Mouse (Mus musculus): Measurements from ENCODE around the gene Tub. TPM values are rescaled to one million over a fixed set of nuclear protein-coding genes. Genes with fewer than 3 reads are reported as not detected.

Gene Tub
- polyA plus RNA-seq, 1 experiment: 0.19 TPM

DNA sequence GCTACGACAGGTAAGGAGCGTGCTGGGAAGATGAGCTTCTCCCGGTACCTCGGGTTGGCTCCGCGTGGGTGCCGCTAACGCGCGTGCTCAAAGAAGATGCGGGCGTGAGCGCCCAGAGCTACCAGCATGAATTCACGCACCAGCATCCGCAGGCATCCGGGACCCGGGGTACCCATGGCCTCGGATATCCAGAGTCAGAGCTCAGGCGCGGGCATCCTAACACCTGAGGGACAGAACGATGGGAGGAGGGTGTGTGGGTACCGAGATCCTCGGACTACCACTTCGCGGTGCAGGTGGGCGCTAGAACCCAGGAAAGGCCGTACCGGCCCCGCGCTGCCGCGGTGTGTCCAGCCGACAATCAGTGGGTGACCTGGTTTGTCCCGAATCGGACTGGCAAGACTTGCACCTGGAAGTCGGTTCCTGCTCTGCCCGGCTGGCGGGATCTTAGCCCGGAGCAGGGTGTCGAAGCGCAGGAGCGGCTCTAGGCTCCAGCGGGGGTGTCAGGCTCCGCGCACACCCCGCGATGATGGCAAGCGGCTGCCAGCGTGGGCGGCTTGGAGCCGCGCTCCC, 709 bp downstream of the Tub start:
- no peak overlapping the region for H3K27ac ChIP-seq (ENCODE audit: insufficient read depth, low read length)
- 3% methylated on average over 52 of the region's 52 CpGs for WGBS
- DNase-seq (ENCODE audit: low read depth in 1 of 2, low spot score in 2 of 2): no peak
- peak overlapping the region; percentile 52 for H3K4me3 ChIP-seq (ENCODE audit: extremely low read depth, insufficient read depth, insufficient read length)
- TF ChIP-seq POLR2A (IDR thresholded peaks at IDR 0.05; ENCODE audit: low read depth, low read length) (no peak), CTCF (IDR thresholded peaks at IDR 0.05; ENCODE audit: extremely low read depth, insufficient read depth, insufficient read length, insufficient replicate concordance) (no peak)
- peaks cover 5% of the 10 kb centered on the region for H3K4me1 ChIP-seq (ENCODE audit: control insufficient read depth, insufficient read depth, insufficient read length)
- H3K27me3 ChIP-seq (ENCODE audit: control insufficient read depth, insufficient read depth, low read length): peaks cover 13% of the 10 kb centered on the region; the same call in 1 of the 2 replicates
- H3K36me3 ChIP-seq (ENCODE audit: control insufficient read depth, insufficient read depth, low read length): no peaks in the 10 kb centered on the region; the same call in 1 of the 2 replicates

GRCm38 (mm10) chr7:108952801-108953200, 2.7 kb downstream of the Tub start:
- DNase-seq (ENCODE audit: low read depth in 1 of 2, low spot score in 2 of 2): no peak
- no peak overlapping the region for H3K4me3 ChIP-seq (ENCODE audit: extremely low read depth, insufficient read depth, insufficient read length)
- H3K36me3 ChIP-seq (ENCODE audit: control insufficient read depth, insufficient read depth, low read length): no peaks in the 10 kb centered on the region
- 31% methylated on average over 6 of the region's 6 CpGs for WGBS
- H3K27ac ChIP-seq (ENCODE audit: insufficient read depth, low read length): no peak overlapping the region
- TF ChIP-seq CTCF (IDR thresholded peaks at IDR 0.05; ENCODE audit: extremely low read depth, insufficient read depth, insufficient read length, insufficient replicate concordance): no peak
- no peak for TF ChIP-seq POLR2A (IDR thresholded peaks at IDR 0.05; ENCODE audit: low read depth, low read length)
- peaks cover 5% of the 10 kb centered on the region for H3K4me1 ChIP-seq (ENCODE audit: control insufficient read depth, insufficient read depth, insufficient read length)
- peaks cover 13% of the 10 kb centered on the region; the same call in 1 of the 2 replicates for H3K27me3 ChIP-seq (ENCODE audit: control insufficient read depth, insufficient read depth, low read length)

DNA sequence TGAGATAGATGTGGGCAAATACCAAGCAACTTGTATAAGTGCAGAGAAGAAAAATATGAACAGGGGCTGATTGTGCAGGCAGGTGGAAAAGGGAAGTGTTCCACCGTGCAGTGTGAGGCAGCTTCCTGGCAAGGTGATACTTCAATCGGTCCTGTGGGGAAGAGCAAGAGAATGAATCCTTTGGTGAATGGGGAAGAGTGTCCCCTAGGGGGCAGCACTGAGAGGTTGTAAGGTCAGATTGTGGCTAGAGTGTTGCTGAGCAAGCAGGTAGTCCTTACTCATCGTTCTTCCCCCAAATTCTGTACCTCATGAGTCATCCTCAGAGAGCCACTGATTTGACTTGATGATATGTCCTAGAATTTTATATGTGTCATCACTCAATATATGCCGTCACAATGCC, 4.0 kb downstream of the Tub start:
- WGBS: 43% methylated on average over 4 of the region's 4 CpGs
- TF ChIP-seq CTCF (IDR thresholded peaks at IDR 0.05; ENCODE audit: extremely low read depth, insufficient read depth, insufficient read length, insufficient replicate concordance) (no peak), POLR2A (IDR thresholded peaks at IDR 0.05; ENCODE audit: low read depth, low read length) (no peak)
- Histone ChIP-seq H3K27me3 (ENCODE audit: control insufficient read depth, insufficient read depth, low read length) (peaks cover 13% of the 10 kb centered on the region; the same call in 1 of the 2 replicates), H3K36me3 (ENCODE audit: control insufficient read depth, insufficient read depth, low read length) (no peaks in the 10 kb centered on the region), H3K27ac (ENCODE audit: insufficient read depth, low read length) (no peak overlapping the region), H3K4me3 (ENCODE audit: extremely low read depth, insufficient read depth, insufficient read length) (no peak overlapping the region), H3K4me1 (ENCODE audit: control insufficient read depth, insufficient read depth, insufficient read length) (peaks cover 5% of the 10 kb centered on the region)
- no peak for DNase-seq (ENCODE audit: low read depth in 1 of 2, low spot score in 2 of 2)

DNA sequence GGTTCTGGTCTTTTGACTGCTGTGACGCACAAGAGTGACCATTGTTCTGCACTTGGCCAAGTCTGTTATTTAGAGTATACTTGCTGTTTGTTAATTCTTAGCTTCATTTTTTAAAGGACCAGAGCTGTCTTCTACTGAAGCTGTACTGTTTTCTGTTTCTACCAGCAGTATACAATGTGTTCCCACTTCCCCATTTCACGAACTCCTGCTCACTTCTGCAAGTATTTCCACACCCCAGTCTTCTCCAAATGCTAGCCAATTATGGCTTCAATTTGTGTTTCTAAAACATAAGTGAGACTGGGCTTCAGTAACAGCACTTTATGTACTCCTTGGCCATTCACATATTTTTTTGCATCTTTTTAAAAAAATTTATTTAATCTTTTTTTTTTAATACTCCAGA, 7.6 kb downstream of the Tub start:
- TF ChIP-seq CTCF (IDR thresholded peaks at IDR 0.05; ENCODE audit: extremely low read depth, insufficient read depth, insufficient read length, insufficient replicate concordance) (no peak), POLR2A (IDR thresholded peaks at IDR 0.05; ENCODE audit: low read depth, low read length) (no peak)

DNA sequence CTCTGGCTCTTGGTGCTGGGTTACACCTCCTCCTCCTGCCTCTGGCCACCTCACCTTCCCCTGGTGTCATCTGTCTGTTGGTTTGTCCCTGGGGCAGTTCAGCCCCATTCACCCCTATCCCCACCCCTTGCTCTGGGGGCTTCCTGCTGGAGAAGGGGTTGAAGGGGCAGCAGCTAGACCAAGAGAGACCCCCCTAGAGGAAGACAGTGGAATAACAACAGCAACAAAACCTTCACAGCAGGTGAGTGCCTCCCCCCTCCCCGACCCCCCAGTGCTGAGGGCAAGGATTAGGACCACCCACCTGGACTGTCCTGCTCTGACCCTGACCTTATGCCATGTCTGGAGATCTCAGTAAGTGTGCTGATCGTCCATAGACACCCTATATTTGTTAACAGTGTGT, 15.8 kb downstream of the Tub start:
- DNase-seq (ENCODE audit: low read depth in 1 of 2, low spot score in 2 of 2): no peak
- H3K27me3 ChIP-seq (ENCODE audit: control insufficient read depth, insufficient read depth, low read length): no peaks in the 10 kb centered on the region
- no peak overlapping the region for H3K4me3 ChIP-seq (ENCODE audit: extremely low read depth, insufficient read depth, insufficient read length)
- no peaks in the 10 kb centered on the region for H3K36me3 ChIP-seq (ENCODE audit: control insufficient read depth, insufficient read depth, low read length)
- 34% methylated on average over 2 of the region's 2 CpGs for WGBS
- no peak for TF ChIP-seq CTCF (IDR thresholded peaks at IDR 0.05; ENCODE audit: extremely low read depth, insufficient read depth, insufficient read length, insufficient replicate concordance)
- TF ChIP-seq POLR2A (IDR thresholded peaks at IDR 0.05; ENCODE audit: low read depth, low read length): no peak
- no peaks in the 10 kb centered on the region for H3K4me1 ChIP-seq (ENCODE audit: control insufficient read depth, insufficient read depth, insufficient read length)
- H3K27ac ChIP-seq (ENCODE audit: insufficient read depth, low read length): no peak overlapping the region

More for the DNA sequence above, 7.6 kb downstream of the Tub start:
- Histone ChIP-seq H3K36me3 (ENCODE audit: control insufficient read depth, insufficient read depth, low read length) (no peaks in the 10 kb centered on the region), H3K4me1 (ENCODE audit: control insufficient read depth, insufficient read depth, insufficient read length) (no peaks in the 10 kb centered on the region; the same call in 1 of the 2 replicates), H3K27me3 (ENCODE audit: control insufficient read depth, insufficient read depth, low read length) (no peaks in the 10 kb centered on the region), H3K27ac (ENCODE audit: insufficient read depth, low read length) (no peak overlapping the region), H3K4me3 (ENCODE audit: extremely low read depth, insufficient read depth, insufficient read length) (no peak overlapping the region)
- WGBS: 42% methylated on average over 2 of the region's 2 CpGs
- DNase-seq (ENCODE audit: low read depth in 1 of 2, low spot score in 2 of 2): no peak

DNA sequence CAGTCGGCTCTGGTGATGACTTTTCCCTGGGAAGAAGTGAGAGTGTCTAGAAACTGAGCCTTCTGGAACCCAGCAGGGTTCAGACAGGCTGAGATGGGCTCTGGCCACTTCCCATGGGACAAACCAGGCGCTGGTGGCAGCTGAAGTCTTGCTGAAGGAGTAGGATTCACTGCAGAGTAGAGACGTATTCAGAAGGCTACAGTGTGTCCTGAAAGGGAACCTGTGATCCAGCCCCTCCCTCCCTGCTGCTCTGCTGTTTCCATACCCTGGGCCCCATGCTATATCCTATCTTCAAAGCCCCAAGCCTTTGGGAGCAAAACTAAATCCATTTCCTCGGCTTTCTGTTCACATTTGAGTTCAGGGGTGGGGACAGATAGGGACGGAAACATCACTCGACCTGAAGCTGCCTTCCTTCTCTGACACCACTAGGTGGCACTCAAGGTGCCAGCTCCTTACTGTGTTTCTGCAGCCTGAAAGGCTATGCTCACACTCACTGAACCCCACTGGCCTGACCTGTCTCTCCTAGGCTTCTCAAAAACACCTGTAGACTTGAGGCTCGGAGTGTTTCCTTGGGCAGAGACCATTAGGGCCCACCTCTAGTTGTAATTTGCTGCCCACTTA, 16.7 kb downstream of the Tub start:
- Histone ChIP-seq H3K4me3 (ENCODE audit: extremely low read depth, insufficient read depth, insufficient read length) (no peak overlapping the region), H3K36me3 (ENCODE audit: control insufficient read depth, insufficient read depth, low read length) (no peaks in the 10 kb centered on the region), H3K27ac (ENCODE audit: insufficient read depth, low read length) (no peak overlapping the region), H3K4me1 (ENCODE audit: control insufficient read depth, insufficient read depth, insufficient read length) (no peaks in the 10 kb centered on the region), H3K27me3 (ENCODE audit: control insufficient read depth, insufficient read depth, low read length) (no peaks in the 10 kb centered on the region)
- WGBS: 30% methylated on average over 7 of the region's 7 CpGs
- TF ChIP-seq CTCF (IDR thresholded peaks at IDR 0.05; ENCODE audit: extremely low read depth, insufficient read depth, insufficient read length, insufficient replicate concordance) (peak; percentile 67; the same call in 1 of the 2 replicates), POLR2A (IDR thresholded peaks at IDR 0.05; ENCODE audit: low read depth, low read length) (no peak)
- DNase-seq (ENCODE audit: low read depth in 1 of 2, low spot score in 2 of 2): no peak

DNA sequence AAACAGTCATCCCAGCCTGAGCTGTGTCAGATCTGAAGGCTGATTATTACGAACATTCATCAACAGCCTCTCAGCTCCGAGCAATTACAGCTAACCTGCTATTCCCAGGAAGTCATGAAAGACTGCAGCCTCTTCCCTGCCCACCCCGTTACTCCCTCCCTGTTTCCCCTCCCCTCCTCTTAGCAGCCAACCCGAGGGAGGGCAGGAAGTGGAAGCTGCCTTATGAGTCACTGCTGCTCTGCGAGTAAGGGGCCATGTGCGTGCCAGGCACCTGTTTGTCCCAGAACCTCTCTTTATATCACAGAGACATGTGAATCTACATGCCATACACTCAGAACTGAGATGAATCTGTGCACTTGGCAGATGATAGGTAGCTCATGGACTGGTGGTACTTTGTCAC, 18.1 kb downstream of the Tub start:
- H3K4me3 ChIP-seq (ENCODE audit: extremely low read depth, insufficient read depth, insufficient read length): no peak overlapping the region
- WGBS: 26% methylated on average over 6 of the region's 6 CpGs
- no peaks in the 10 kb centered on the region for H3K36me3 ChIP-seq (ENCODE audit: control insufficient read depth, insufficient read depth, low read length)
- TF ChIP-seq POLR2A (IDR thresholded peaks at IDR 0.05; ENCODE audit: low read depth, low read length): no peak
- no peaks in the 10 kb centered on the region for H3K27me3 ChIP-seq (ENCODE audit: control insufficient read depth, insufficient read depth, low read length)
- H3K27ac ChIP-seq (ENCODE audit: insufficient read depth, low read length): no peak overlapping the region
- H3K4me1 ChIP-seq (ENCODE audit: control insufficient read depth, insufficient read depth, insufficient read length): no peaks in the 10 kb centered on the region
- DNase-seq (ENCODE audit: low read depth in 1 of 2, low spot score in 2 of 2): no peak

Data from spleen, adult 2 months (tissue).